Mouse (Mus musculus) cortical plate, adult 2 months (tissue): Measurements from ENCODE around the gene Olfr365.

Source experiments
- CTCF ChIP-seq: fragments of 200-500 bp; IDR thresholded peaks from 2 replicates; pipeline ENCODE4 v1.5.1; 2011; ENCODE audit warnings: mild to moderate bottlenecking, control low read depth, low read length; ENCODE audit not compliant: insufficient read depth; ENCODE audit errors: extremely low read depth
- POLR2A ChIP-seq: fragments of 200-500 bp; IDR thresholded peaks from 2 replicates; pipeline ENCODE4 v1.6.1; 2011; ENCODE audit warnings: mild to moderate bottlenecking, low read length, control low read depth; ENCODE audit not compliant: insufficient read depth; ENCODE audit errors: extremely low read depth

DNA sequence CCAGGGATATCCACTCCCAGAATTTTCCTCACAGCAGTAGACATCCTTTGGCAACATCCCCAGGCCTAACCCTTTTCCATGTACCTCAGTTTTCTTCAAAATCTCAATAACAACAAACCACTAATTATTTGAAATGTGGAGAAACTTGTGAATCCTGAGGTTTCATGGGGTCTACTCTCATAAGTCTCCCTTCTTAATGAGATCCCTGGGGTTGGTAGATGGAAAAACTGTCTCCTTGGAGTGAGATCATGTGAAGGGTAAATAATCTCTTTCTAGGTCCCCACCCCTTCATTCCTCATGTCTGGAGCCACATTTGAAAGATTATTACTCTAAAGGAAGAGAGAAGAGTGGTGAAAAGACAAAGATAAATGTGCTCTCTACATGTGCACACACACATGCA lies 23.3 kb downstream of the Olfr365 start, which contains the start of gene Olfr366:
- TF ChIP-seq CTCF (no peak), POLR2A (no peak)
